Mouse (Mus musculus) stomach, postnatal 0 days (tissue): ENCODE measurements around the gene Edem2.

ENCODE experiments used
- CTCF ChIP-seq: IDR thresholded peaks from 2 replicates; pipeline ENCODE4 v1.5.1; 2016; ENCODE audit warnings: antibody characterized with exemption, low read depth, mild to moderate bottlenecking, moderate library complexity
- EP300 ChIP-seq: optimal IDR thresholded peaks from 2 replicates; pipeline ENCODE3; 2016; ENCODE audit warnings: antibody characterized with exemption

- no peak for TF ChIP-seq EP300
- TF ChIP-seq CTCF: no peak
These were observed 47.8 kb upstream of the Edem2 start for GRCm38 (mm10) chr2:155776824-155777687.
